9 mouse cellular contexts compared by ENCODE assay signal in the genomic region with DNA sequence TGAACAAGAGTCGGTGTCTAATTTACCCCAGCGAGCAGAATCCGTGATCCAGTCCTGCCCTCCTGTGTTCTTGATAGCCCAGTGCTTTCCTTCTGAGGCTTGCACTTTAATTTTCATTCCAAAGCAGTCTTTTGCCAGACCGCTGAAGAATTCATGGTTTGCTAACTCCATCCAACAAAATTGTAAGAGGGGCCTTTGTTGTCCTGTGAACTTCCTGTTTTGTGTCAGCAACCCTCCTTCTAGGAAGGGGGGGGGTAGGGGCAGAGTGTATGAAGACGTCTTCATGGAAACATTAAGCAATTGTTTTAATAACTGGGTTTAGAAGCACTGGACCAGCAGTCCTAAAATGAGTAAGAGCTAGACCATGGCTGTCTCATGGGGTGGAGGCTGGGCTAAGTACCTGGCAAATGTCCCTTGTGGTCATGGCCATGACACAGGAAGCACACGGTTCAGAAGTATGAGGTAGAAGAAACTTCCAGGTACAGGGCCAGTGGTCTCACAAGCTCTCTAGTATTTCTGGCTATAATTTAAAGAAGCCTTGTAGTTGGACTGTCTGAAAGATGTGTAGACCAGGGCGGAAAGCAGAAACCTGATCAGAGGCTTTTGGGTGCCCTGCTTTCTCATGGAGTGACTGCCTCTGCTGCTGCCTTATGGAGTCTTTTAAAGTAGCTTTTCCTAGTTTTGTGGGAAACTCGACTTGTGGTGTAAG. TPM values are rescaled to one million over a fixed set of nuclear protein-coding genes. Genes with fewer than 3 reads are reported as not detected.
DNase-seq lines count a peak whose midpoint lies in the region; ATAC-seq lines count a peak whose summit lies in the region.
"Had no signal": no experiment of that assay in that cellular context is flagged by ENCODE, and none has a peak within 500 bp of the region (broad histone marks: within the 10 kb centered on the region; RNA-seq: fewer than 3 reads in every experiment).

No protein-coding gene starts in this region.

- no peaks in the 10 kb centered on the region for H3K27me3 ChIP-seq in midbrain, embryonic 13.5 days
- no peaks in the 10 kb centered on the region for H3K27me3 ChIP-seq in midbrain, embryonic 10.5 days (ENCODE audit: low read depth, poor library complexity, severe bottlenecking)
- no peaks in the 10 kb centered on the region for H3K27me3 ChIP-seq in embryonic facial prominence, embryonic 15.5 days
- no peaks in the 10 kb centered on the region for H3K27me3 ChIP-seq in neural tube, embryonic 15.5 days (replicated peaks)
- H3K27me3 ChIP-seq: liver, embryonic 13.5 days had no signal

- no peak overlapping the region for H3K4me2 ChIP-seq in midbrain, embryonic 13.5 days (replicated peaks)
- no peak overlapping the region for H3K4me2 ChIP-seq in embryonic facial prominence, embryonic 15.5 days (replicated peaks)
- no peak overlapping the region for H3K4me2 ChIP-seq in neural tube, embryonic 15.5 days
- H3K4me2 ChIP-seq: liver, embryonic 13.5 days had no signal

- no peak overlapping the region; the same call in 1 of the 2 replicates for H3K27ac ChIP-seq in midbrain, embryonic 13.5 days
- H3K27ac ChIP-seq in midbrain, embryonic 10.5 days (replicated peaks) = no peak overlapping the region
- peak overlapping the region; percentile 17; the same call in 1 of the 2 replicates for H3K27ac ChIP-seq in embryonic facial prominence, embryonic 15.5 days (replicated peaks)
- 0 out of 2 replicates have a peak overlapping the region, but pooled peaks have one; percentile 8 for H3K27ac ChIP-seq in neural tube, embryonic 15.5 days (replicated peaks)
- H3K27ac ChIP-seq: liver, embryonic 13.5 days had no signal

- DNase-seq in midbrain, embryonic 10.5 days (ENCODE audit: low spot score) = no peak
- peak; percentile 61 for DNase-seq in kidney, postnatal 14 days
- no peak for DNase-seq in retina, embryonic 14.5 days (ENCODE audit: low spot score)
- no peak for DNase-seq in gastrocnemius, postnatal 4 days (ENCODE audit: low spot score in 2 of 2)
- DNase-seq: liver, embryonic 13.5 days had no signal

- H3K9ac ChIP-seq in midbrain, embryonic 13.5 days (replicated peaks) = peak overlapping the region; percentile 28
- H3K9ac ChIP-seq in embryonic facial prominence, embryonic 15.5 days = no peak overlapping the region
- no peak overlapping the region for H3K9ac ChIP-seq in neural tube, embryonic 15.5 days (replicated peaks)
- H3K9ac ChIP-seq: liver, embryonic 13.5 days had no signal

- H3K36me3 ChIP-seq in midbrain, embryonic 13.5 days = peaks cover 4% of the 10 kb centered on the region
- H3K36me3 ChIP-seq in midbrain, embryonic 10.5 days = peaks cover 5% of the 10 kb centered on the region; the same call in 1 of the 2 replicates
- H3K36me3 ChIP-seq in embryonic facial prominence, embryonic 15.5 days = peaks cover 6% of the 10 kb centered on the region; the same call in 1 of the 2 replicates
- H3K36me3 ChIP-seq in neural tube, embryonic 15.5 days = no peaks in the 10 kb centered on the region
- H3K36me3 ChIP-seq: liver, embryonic 13.5 days had no signal

- no peak for ATAC-seq in midbrain, embryonic 13.5 days
- ATAC-seq in embryonic facial prominence, embryonic 15.5 days (ENCODE audit: insufficient number of reproducible peaks, low FRiP score, low TSS enrichment, low read depth) = peak; percentile 29; the same call in 1 of the 2 replicates
- no peak for ATAC-seq in neural tube, embryonic 15.5 days (ENCODE audit: low FRiP score)
- ATAC-seq in cerebellum, adult (ENCODE audit: insufficient number of reproducible peaks, low FRiP score, low TSS enrichment) = no peak

- H3K4me3 ChIP-seq in midbrain, embryonic 13.5 days (replicated peaks) = no peak overlapping the region
- H3K4me3 ChIP-seq in midbrain, embryonic 10.5 days = no peak overlapping the region
- no peak overlapping the region for H3K4me3 ChIP-seq in embryonic facial prominence, embryonic 15.5 days (replicated peaks)
- H3K4me3 ChIP-seq in neural tube, embryonic 15.5 days (replicated peaks) = no peak overlapping the region
- H3K4me3 ChIP-seq: liver, embryonic 13.5 days had no signal

- 67% methylated on average over 8 of the region's 8 CpGs for WGBS in midbrain, embryonic 13.5 days
- 64% methylated on average over 8 of the region's 8 CpGs for WGBS in midbrain, embryonic 10.5 days
- WGBS in embryonic facial prominence, embryonic 15.5 days = 45% methylated on average over 8 of the region's 8 CpGs
- 60% methylated on average over 8 of the region's 8 CpGs for WGBS in neural tube, embryonic 15.5 days

- H3K4me1 ChIP-seq in midbrain, embryonic 13.5 days (replicated peaks) = peaks cover 20% of the 10 kb centered on the region
- H3K4me1 ChIP-seq in midbrain, embryonic 10.5 days = peaks cover 6% of the 10 kb centered on the region
- peaks cover 12% of the 10 kb centered on the region for H3K4me1 ChIP-seq in embryonic facial prominence, embryonic 15.5 days
- H3K4me1 ChIP-seq in neural tube, embryonic 15.5 days = peaks cover 30% of the 10 kb centered on the region

- no peaks in the 10 kb centered on the region for H3K9me3 ChIP-seq in midbrain, embryonic 13.5 days
- no peaks in the 10 kb centered on the region for H3K9me3 ChIP-seq in midbrain, embryonic 10.5 days (replicated peaks)
- no peaks in the 10 kb centered on the region for H3K9me3 ChIP-seq in embryonic facial prominence, embryonic 15.5 days (replicated peaks)
- H3K9me3 ChIP-seq in neural tube, embryonic 15.5 days (replicated peaks) = no peaks in the 10 kb centered on the region
- H3K9me3 ChIP-seq: liver, embryonic 13.5 days had no signal

RNA-seq across cellular contexts. Expression of a gene that starts 41.6 kb away (rescaled TPM):
- polyA plus RNA-seq in midbrain, embryonic 13.5 days (2015; fragmentation: Nextera tagmentation; extraction: Ambion mirVana) = 17.4 and 18.7 TPM in 2 replicates
- 16.0 and 16.7 TPM in 2 replicates for polyA plus RNA-seq in midbrain, embryonic 10.5 days (2016; fragmentation: Nextera tagmentation; extraction: Ambion mirVana)
- polyA plus RNA-seq in embryonic facial prominence, embryonic 15.5 days (2015; fragmentation: Nextera tagmentation; extraction: Ambion mirVana) = 17.9 and 20.7 TPM in 2 replicates
- 19.3 and 19.4 TPM in 2 replicates for polyA plus RNA-seq in neural tube, embryonic 15.5 days (2015; fragmentation: Nextera tagmentation; extraction: Ambion mirVana)
- 10 to 100 TPM; 48.4 to 49.8 TPM for total RNA-seq in gastrocnemius, postnatal 4 days (2021)

RNA-seq across cellular contexts. Expression of a gene that starts 52.9 kb away (rescaled TPM):
- polyA plus RNA-seq in midbrain, embryonic 13.5 days (2015; fragmentation: Nextera tagmentation; extraction: Ambion mirVana) = 0.15 and 0.28 TPM in 2 replicates
- polyA plus RNA-seq in midbrain, embryonic 10.5 days (2016; fragmentation: Nextera tagmentation; extraction: Ambion mirVana) = not detected in 2 replicates
- polyA plus RNA-seq in embryonic facial prominence, embryonic 15.5 days (2015; fragmentation: Nextera tagmentation; extraction: Ambion mirVana) = 1.1 and 1.5 TPM in 2 replicates
- polyA plus RNA-seq in neural tube, embryonic 15.5 days (2015; fragmentation: Nextera tagmentation; extraction: Ambion mirVana) = 0.55 and 0.66 TPM in 2 replicates
- not detected for total RNA-seq in gastrocnemius, postnatal 4 days (2021)
- polyA plus RNA-seq: liver, embryonic 13.5 days had no signal

RNA-seq across cellular contexts. Expression of a gene that starts 53.1 kb away (rescaled TPM):
- not detected in 2 replicates for polyA plus RNA-seq in midbrain, embryonic 13.5 days (2015; fragmentation: Nextera tagmentation; extraction: Ambion mirVana)
- not detected in 2 replicates for polyA plus RNA-seq in midbrain, embryonic 10.5 days (2016; fragmentation: Nextera tagmentation; extraction: Ambion mirVana)
- not detected in 2 replicates for polyA plus RNA-seq in embryonic facial prominence, embryonic 15.5 days (2015; fragmentation: Nextera tagmentation; extraction: Ambion mirVana)
- not detected in 2 replicates for polyA plus RNA-seq in neural tube, embryonic 15.5 days (2015; fragmentation: Nextera tagmentation; extraction: Ambion mirVana)
- total RNA-seq in gastrocnemius, postnatal 4 days (2021) = not detected
- polyA plus RNA-seq: liver, embryonic 13.5 days had no signal

Comparison
In these comparisons a context has a peak if more than half of its experiments do, and no peak if none do; other contexts are left out.
1. H3K27ac ChIP-seq: peak in embryonic facial prominence, embryonic 15.5 days (single experiment) and neural tube, embryonic 15.5 days (single experiment); none in midbrain, embryonic 13.5 days (single experiment) and midbrain, embryonic 10.5 days (single experiment).